Mouse (Mus musculus): ENCODE data around the gene Slc5a6.
"Not testable (repeated sequence)": the region's sequence is repeated elsewhere in the genome, so short reads cannot be mapped to it uniquely, and the experiment has no call there.

The Slc5a6 gene

DNA sequence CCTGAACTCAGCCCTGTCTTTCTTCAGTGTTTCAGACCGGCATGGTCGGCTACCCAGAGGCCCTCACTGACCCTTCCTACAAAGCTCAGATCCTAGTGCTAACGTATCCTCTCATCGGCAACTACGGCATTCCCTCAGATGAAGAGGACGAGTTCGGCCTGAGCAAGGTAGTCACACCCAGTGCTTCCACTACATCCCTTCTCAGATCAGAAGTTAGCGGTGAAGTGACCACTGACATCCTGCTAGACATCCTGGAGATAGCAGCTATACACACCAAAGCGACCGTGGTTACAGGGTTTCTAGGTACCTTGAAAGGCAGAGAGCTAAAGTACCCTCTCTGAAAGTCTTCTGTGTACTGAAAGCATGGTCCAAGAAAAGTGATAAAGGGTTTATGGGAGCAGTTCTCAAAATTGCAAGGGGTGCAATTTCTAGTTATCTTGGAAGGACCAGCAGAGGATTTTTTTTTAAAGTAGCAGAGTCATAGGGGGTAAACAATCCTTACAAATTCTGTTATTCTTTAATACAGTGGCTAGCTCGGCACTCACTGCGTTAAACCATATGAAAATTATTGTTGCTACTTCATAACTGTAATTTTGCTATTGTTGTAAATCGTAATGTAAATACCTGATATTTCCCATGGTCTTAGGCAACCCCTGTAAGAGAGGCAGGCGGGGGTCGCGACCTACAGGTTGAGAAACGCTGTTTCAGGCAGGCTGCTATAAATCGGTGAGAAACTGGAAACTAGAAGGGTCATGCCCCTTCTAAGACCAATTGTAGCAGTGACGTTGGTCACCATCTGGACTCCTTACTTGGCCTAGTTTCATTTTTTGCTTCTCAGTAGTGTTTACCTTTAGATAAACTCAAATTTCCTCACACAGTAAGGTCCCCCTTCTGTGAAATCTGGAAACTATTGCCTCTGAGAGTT, 6.8 kb upstream of the Slc5a6 start:
- no peak for DNase-seq (ENCODE audit: low spot score)

DNA sequence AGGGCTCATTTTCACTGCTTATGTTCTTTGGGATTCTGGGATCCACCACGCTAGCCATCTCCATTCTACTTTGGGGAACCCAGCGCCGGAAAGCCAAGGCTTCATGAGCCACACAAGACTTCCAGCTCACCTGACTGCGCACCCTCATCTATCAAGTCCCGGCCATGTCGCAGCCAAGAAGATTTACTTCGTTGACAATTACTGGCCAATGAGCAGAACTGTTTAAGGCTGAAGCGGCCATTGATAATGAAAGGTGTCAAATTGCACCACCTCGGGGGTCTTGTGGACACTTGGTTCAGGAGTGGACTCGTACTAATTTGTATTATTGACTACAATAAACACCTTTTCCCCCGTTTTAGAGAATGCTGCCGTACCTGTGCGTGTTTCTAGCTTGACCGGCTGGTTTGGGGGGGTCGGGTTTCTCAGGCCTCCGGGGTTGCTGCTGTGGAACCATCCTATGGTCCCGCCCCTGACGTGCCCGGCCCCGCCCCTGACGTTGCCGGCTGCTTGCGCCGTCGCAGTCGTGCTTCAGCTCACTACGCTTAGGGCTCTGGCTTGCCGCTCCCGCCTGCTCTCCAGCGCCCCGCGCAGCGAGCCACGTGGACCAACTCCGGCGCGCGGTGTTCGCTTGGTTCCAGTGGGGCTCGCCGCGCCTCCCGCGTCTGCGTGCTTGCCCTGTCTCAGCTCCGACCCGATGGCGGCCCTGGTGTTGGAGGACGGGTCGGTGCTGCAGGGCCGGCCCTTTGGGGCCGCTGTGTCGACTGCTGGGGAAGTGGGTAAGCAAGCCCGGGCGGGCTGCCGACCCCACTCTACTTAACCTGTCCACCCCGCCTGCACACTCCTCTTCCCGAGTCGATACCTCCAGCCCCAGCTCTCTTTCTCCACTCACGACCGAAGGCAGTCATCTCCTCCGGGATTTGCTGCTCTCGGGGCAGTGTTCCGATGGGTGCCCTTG, 5.8 kb upstream of the Slc5a6 start, which contains the start of gene Cad:
Gene Cad, plus strand, starts transcription at position 520 of the 955 bp plus-strand sequence.
- peak; percentile 89 for DNase-seq (ENCODE audit: low spot score)

DNA sequence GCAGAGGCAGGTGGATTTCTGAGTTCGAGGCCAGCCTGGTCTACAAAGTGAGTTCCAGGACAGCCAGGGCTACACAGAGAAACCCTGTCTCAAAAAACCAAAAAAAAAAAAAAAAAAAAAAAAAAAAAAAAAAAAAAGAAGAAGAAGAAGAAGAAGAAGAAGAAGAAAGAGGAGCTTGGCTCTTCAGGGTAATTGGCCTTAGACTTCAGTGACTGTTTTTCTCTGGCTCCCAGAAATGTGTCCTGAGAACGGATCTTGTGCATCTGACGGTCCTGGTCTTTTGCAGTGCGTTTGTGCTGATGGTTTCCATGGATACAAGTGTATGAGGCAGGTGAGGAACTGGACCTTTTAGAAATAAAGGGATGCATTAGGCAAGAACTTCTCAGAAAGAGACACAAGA, 5.0 kb upstream of the Slc5a6 start:
- DNase-seq (ENCODE audit: low spot score): not testable (repeated sequence)

DNA sequence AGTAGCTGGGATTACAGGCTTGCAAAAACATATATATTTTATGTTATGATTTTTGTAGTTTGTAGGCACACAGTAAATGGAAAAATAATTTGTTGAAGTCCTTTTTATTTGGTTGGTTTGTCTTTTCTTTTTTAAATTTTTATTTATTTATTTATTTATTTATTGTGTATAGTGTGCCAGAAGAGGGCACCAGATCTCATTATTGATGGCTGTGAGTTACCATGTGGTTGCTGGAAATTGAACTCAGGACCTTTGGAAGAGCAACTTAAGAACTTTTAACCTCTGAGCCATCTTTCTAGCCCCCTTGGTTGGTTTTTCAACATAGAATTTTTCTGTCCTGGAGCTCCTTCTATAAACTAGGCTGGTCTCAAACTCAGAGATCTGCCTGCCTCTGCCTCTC, 1.7 kb upstream of the Slc5a6 start:
- no peak for DNase-seq (ENCODE audit: low spot score)

DNA sequence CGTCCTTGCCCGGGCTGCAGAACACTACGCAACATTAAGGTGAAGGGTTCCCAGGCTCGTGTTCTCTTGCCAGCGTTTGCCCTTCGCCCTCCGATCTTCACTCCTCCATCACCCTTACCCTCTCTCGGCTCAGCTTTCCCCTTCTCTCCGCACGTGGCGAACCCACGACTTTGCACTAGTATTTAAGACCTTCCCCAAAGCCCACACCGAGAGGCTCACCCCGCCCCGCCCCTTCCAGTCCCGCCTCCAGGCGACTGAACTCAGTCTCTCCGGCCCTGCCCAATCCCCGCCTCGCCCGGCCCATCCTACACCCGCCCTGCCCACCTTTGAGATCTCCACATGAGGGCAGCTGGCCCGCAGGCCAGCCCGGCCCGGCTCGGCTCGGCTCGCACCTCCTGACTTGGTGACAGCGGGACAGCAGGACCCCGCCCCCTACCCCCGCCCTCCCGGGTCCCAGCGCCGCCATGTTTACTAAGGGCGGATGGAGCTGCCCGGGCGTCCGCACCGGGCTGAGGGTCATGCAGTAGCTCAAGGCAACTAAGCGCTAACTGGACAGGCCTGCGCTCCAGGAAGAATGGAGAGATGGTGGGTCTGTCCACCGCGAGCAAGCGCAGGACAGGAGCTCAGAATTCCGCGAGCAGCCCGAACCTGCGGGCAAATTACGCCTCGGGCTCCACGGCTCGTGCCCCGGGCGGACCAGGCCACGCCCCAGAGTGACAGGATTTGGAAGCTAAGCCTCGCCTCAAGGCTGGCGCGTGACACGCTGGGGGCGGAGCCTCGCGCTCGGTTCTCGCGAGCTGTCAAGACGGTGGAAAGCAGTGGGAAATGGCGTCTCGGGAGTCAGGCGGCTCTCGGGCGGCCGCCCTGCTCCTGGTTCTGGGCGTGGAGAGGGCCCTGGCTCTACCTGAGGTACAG, 619 bp downstream of the Slc5a6 start, which contains the start of gene Atraid:
Gene Atraid, plus strand, starts transcription at position 465 of the 915 bp plus-strand sequence.
- DNase-seq (ENCODE audit: low spot score): peak; percentile 99

DNA sequence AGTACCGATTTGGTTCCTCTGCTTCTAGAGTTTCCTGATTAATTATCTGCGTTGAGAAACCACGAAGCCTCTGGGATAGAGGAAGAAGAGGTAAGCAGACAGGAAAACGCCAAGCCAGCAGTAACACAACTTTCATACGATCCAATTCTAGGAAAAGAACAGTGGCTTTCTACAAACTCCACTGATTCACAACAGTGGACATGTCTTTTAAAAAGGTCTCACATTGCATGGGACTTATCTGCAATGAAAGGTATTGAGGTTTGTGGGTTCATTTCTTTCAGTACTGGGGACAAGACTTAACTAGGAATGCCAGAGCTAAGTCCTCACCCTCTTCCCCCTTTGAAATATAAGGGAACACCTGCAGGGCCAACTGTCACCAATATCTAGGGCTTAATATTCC, 1.6 kb downstream of the Slc5a6 start:
- peak; percentile 38 for DNase-seq (ENCODE audit: low spot score)

DNA sequence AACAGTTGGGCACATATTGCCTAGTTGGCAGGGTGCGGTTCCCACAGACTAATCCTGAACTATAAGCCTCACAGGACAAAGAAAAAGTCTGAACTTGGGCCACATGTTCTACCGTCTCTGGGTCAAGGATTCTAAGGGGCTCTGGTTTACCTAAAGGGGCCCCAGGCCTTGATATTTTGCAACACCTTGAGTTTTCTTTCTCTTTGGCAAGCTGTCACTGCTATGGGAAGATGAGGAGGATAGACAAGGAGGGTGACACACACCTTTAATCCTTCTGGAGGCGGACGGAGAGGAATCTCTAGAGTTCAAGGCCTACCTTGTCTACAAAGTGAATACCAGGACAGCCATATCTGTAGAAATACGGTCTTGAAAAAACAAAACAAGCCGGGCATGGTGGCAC, 2.3 kb downstream of the Slc5a6 start:
- peak; percentile 66 for DNase-seq (ENCODE audit: low spot score)

DNA sequence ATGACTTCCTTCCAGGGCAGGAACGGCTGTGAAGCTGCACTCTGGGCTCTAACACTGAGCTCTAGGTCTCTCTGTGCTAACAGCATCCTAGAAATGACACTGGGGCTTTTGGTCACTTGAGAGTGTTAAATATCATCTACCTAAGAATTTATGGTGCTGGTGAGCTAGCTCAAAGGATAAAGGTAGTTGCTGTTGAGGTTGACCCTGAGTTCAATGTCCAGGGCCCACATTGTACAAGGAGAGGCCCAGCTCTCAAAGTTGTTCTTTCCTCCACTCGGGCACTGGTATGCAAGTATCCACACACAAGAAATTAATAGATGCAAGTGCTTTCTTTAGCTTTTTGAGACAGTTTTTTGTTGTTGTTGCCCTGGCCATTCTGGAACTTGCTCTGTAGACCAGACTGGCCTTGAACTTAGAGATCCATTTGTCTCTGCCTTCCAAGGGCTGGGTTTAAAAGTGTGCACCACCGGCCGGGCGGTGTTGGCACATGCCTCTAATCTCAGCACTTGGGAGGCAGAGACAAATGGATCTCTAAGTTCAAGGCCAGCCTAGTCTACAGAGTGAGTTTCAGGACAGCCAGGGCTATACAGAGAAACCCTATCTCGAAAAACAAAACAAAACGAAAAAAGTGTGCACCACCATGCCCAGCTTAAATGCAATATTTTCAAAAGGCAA, 10.4 kb downstream of the Slc5a6 start:
- no peak for DNase-seq (ENCODE audit: low spot score)

DNA sequence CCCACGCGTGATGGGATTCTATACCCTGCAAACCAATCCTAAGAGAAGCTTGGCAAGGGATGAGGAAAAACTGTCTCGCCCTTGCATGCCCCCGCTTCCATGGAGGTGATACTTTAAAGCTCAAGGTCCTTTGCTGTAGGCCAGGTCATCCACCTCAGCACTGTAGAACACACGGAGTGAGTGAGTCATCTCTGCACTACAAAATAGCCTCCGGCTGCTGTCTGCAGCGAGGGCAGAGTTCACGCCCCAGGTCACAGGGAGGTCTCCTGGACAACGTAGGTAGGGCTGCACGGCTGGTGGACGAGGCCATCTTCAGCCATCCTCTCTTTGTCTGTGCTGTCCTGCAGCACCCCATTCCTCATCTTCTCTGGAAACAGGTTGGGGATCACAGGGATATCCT, 12.2 kb downstream of the Slc5a6 start:
- not testable (repeated sequence) for DNase-seq (ENCODE audit: low spot score)

DNA sequence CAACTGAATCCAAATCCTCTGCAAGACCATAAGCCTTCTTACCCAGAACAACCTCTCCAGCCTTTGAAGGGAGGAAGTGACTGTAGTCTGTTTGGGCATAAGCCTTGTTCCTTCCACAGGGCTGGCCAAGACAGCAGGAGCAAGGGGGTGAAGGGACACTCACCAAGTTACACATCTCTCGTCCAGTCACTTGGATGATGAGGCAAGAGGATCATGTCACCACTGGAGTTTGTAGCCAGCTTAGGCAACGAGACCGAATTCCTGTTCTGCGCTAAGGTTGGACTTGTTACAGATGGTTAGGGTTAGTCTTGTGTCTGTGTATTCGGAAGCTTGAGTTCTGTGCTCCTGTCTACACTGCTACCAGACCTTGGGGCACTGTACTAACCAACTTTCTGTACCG, 14.1 kb downstream of the Slc5a6 start:
- DNase-seq (ENCODE audit: low spot score): peak; percentile 96

DNA sequence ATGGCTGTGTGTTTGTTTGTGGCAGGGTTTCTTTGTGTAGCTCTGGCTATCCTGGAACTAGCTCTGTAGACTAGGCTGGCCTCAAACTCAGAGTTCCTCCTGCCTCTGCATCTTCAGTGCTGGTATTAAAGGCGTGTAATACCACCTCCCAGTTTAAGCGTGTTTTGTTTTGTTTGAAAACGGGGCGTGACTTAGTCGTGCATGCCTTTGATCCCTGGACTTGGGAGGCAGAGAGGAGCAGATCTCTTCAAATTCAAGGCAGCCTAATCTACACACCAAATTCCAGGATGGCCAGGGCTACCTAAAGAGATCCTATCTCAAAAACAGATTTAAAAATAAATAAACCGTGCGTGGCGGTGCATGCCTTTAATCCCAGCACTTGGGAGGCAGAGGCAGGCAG, 17.2 kb downstream of the Slc5a6 start:
- no peak for DNase-seq (ENCODE audit: low spot score)

DNA sequence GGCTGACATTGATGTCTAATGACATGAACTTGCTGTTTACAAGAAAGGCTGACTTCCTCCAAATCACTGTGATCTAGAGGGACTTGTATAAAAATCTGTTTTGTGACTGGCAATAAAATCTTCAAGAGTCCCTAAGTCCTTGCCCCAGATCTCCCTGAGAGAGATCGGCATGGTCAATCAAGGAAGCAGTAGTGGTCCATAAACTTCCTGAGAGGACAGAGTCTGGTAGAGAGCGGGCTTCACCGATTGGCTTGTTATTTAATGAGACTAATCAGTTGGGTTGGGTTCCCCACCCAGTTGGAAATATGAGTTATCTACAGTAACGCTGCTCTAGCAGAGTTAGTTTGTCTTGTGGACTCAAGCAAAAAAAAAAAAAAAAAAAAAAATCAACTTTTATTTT, 17.8 kb downstream of the Slc5a6 start:
- no peak for DNase-seq (ENCODE audit: low spot score)

DNA sequence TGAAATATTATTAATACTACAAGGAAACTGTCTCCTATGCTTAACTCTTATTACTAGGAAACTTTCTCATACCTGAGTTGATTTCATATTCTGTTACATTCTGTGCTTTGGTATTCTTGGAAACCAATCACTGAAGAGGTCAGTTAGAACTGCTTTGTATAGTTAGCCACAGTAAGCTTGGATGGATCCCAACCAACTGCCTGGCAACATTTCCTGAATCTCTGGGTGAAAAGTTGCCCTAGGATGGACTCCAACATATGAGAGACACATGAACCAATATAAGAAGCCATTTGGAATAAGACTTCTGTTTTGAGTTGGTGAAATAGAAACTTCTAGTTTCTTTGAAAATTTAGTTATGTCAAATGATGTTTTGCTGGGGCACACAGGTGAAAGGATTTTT, 24.1 kb downstream of the Slc5a6 start:
- peak; percentile 99 for DNase-seq (ENCODE audit: low spot score)

DNA sequence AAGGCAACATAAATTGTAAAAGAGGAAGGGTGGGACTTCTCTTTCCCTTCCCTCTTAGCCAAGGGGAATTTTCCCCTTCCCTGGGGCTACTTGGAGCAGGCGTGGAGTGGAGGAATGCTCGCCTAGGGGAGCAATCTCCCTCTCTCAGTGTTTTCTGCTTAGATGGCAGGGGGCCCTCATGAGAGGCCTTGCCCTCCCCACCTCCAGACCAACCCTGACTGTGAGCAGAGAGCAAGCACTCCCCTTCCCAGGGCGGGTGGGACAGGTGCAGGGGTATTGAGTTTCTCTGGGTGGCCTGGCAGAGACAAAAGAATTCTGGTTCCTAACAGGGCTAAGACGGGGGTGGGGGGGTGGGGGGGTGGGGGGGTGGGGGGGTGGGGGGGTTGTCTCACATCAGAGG, 25.5 kb downstream of the Slc5a6 start:
- DNase-seq (ENCODE audit: low spot score): no peak

DNA sequence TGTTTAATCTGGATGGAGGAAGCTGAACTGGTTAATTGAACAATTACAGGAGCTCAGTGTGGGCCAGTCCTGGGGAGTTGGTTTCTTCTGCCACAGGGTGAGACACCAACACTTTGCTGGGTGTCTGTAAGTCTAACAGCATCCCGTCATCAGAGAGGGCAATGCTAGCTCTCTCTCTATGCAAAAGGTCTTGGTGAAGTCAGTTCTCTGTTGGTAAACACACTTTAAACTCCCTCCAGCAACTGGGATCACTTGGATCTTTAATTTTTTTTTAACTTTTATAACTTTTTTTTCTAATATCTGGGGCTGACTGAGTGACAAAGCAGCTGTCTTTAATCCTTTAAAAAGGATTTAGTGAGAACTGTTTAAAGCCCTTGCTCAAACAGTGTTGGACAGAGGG, 26.0 kb downstream of the Slc5a6 start:
- peak; percentile 81 for DNase-seq (ENCODE audit: low spot score)

DNA sequence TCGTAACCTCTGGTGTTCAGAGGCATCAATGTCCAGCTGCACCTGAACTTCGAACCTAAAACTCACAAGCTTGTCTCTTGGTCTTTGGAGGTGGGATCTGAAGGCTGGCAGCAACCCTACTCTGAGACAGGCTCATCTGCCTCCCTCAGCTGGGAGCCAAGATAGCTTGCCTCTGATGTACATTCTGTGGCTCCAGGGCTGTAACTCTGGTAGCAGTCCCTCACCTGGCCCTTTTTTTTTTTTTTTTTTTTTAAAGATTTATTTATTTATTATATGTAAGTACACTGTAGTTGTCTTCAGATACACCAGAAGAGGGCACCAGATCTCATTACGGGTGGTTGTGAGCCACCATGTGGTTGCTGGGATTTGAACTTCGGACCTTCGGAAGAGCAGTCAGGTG, 26.9 kb downstream of the Slc5a6 start:
- DNase-seq (ENCODE audit: low spot score): not testable (repeated sequence)

DNA sequence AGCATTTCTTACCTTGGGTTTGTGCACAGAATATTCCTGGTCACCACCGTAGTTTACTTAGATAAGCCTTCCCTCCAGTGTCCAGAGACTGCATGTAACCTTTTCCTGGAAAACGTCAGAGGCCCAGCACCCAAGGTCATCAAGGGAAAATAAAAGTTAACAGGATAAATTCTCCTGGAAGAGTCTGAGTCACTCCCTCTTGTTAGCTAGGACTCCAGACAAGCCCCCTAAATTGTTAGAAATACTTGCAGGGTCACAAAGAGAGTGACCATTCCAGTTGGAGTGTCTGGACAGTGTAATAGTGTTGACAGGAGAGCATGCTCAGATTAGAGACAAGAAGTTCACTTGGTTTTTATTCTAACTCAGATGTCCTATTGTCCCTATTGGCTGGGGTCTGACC, 32.8 kb downstream of the Slc5a6 start:
- DNase-seq (ENCODE audit: low spot score): no peak

DNA sequence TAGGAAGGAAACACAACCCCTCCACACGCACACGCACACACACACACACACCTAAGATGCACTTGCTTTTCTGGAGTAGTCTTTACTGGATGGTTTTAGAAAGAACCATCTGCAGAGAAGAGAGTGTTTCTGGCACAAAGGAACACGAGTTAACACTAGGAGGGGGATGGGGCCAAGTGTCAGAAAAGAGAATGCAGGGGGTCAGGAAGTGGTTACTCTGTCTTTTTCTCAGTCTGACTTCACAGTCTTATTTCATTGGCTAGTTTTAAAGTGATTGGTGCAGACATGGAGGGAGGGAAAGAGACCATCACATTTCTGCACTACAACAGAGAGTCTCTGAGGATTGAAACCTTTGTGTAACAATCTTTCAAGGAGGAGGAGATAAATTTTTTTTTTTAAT, 36.0 kb downstream of the Slc5a6 start:
- no peak for DNase-seq (ENCODE audit: low spot score)

DNA sequence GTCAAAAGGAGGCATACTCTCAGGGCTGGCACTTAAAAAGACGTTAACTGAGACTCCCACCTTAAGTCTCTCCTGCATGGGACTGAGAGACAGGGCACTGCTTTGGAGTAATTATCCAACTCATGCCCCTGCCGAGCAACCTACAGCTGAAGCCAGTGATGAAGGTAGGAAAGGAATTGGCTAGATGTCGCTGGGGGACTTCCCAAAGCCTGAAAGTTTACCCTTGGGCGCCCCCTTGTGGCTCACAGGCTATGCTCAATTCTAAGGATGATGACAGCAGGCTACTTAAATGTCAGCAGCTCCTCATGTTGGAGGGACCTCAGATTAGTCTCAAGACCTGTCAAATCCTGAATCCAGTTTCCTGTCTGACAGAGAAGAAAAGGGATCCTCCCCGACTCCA, 44.5 kb downstream of the Slc5a6 start:
- DNase-seq (ENCODE audit: low spot score): peak; percentile 97

DNA sequence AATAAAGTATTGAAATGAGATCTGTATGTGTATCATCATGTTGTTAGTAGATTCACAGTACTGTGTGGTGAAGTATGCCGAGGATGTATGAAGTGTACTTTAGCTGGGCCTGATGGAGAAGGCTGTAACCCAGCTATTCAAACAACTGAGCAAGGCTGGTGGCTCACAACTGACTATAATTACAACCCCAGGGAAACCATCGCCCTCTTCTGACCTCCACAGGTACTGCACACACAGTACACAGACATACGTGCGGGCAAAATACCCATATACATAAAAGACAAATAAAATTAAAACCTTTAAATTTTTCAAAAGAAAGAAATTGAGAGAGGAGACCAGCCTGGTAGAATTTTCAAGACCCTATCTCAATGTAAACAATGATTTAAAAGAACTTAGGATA, 47.2 kb downstream of the Slc5a6 start:
- DNase-seq (ENCODE audit: low spot score): no peak

DNA sequence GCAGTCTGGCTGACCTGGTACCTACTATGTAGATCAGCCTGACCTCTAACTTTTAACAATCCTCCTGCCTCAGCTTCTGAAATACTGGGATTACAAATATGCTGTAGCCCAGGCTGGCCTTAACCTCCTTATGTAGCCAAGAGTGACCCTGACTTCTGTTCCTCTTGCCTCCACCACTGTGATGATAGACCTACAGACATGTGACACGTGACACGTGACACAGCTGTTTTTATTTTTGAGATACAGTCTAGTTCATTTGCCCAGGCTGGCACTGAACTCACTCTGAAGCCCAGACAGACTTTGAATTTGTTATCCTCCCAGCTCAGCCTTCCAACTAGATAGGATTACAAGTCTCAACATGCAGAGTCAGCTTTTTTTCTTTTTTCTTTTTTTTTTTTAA, 47.7 kb downstream of the Slc5a6 start:
- DNase-seq (ENCODE audit: low spot score): no peak
